Mouse (Mus musculus): Measurements from ENCODE around the gene Abhd17a.

Abhd17a gene

GRCm38 (mm10) chr10:80589879-80590854, at the start of gene Abhd17a:
Gene Abhd17a (minus strand): TSS chr10:80590341.
- DNase-seq (ENCODE audit: low spot score in 2 of 2): peak; percentile 94 to 98

GRCm38 (mm10) chr10:80635345-80635744, 45.2 kb upstream of the Abhd17a start:
- no peak for DNase-seq (ENCODE audit: low spot score in 2 of 2)

- DNase-seq (ENCODE audit: low spot score in 2 of 2): no peak
Measured at GRCm38 (mm10) chr10:80628925-80629324, 38.8 kb upstream of the Abhd17a start.

- DNase-seq (ENCODE audit: low spot score in 2 of 2): peak in 1 of 2 experiments; percentile 61
Measured at GRCm38 (mm10) chr10:80627685-80628084, 37.5 kb upstream of the Abhd17a start.

GRCm38 (mm10) chr10:80625764-80626163, 35.6 kb upstream of the Abhd17a start:
- no peak for DNase-seq (ENCODE audit: low spot score in 2 of 2)

GRCm38 (mm10) chr10:80623457-80624191, 33.5 kb upstream of the Abhd17a start:
- DNase-seq (ENCODE audit: low spot score in 2 of 2): no peak

GRCm38 (mm10) chr10:80622661-80623456, 32.7 kb upstream of the Abhd17a start, which contains the start of gene Csnk1g2:
Gene Csnk1g2 (plus strand): TSS chr10:80622838.
- DNase-seq (ENCODE audit: low spot score in 2 of 2): no peak

- DNase-seq (ENCODE audit: low spot score in 2 of 2): peak; percentile 98 to 99
Measured at GRCm38 (mm10) chr10:80621940-80622660, 32.0 kb upstream of the Abhd17a start.

GRCm38 (mm10) chr10:80621690-80621939, 31.5 kb upstream of the Abhd17a start:
- no peak for DNase-seq (ENCODE audit: low spot score in 2 of 2)

- no peak for DNase-seq (ENCODE audit: low spot score in 2 of 2)
Measured at GRCm38 (mm10) chr10:80620796-80621689, 30.9 kb upstream of the Abhd17a start.

- no peak for DNase-seq (ENCODE audit: low spot score in 2 of 2)
Measured at GRCm38 (mm10) chr10:80620365-80620764, 30.2 kb upstream of the Abhd17a start.

- DNase-seq (ENCODE audit: low spot score in 2 of 2): no peak
Measured at GRCm38 (mm10) chr10:80619465-80620244, 29.5 kb upstream of the Abhd17a start.

GRCm38 (mm10) chr10:80618181-80618580, 28.0 kb upstream of the Abhd17a start:
- no peak for DNase-seq (ENCODE audit: low spot score in 2 of 2)

GRCm38 (mm10) chr10:80614351-80614750, 24.2 kb upstream of the Abhd17a start:
- no peak for DNase-seq (ENCODE audit: low spot score in 2 of 2)

- DNase-seq (ENCODE audit: low spot score in 2 of 2): no peak
Measured at GRCm38 (mm10) chr10:80613821-80614220, 23.7 kb upstream of the Abhd17a start.

- no peak for DNase-seq (ENCODE audit: low spot score in 2 of 2)
Measured at GRCm38 (mm10) chr10:80611905-80612304, 21.8 kb upstream of the Abhd17a start.

- no peak for DNase-seq (ENCODE audit: low spot score in 2 of 2)
Measured at GRCm38 (mm10) chr10:80611024-80611423, 20.9 kb upstream of the Abhd17a start.

GRCm38 (mm10) chr10:80610116-80610785, 20.1 kb upstream of the Abhd17a start:
- DNase-seq (ENCODE audit: low spot score in 2 of 2): no peak

Measured in urinary bladder, postnatal 4 days (tissue).